Mouse (Mus musculus): Measurements from ENCODE around the gene Ppip5k2.

Ppip5k2 gene

GRCm38 (mm10) chr1:97753216-97753615 lies 17.0 kb downstream of the Ppip5k2 start:
- no peak for DNase-seq

DNA sequence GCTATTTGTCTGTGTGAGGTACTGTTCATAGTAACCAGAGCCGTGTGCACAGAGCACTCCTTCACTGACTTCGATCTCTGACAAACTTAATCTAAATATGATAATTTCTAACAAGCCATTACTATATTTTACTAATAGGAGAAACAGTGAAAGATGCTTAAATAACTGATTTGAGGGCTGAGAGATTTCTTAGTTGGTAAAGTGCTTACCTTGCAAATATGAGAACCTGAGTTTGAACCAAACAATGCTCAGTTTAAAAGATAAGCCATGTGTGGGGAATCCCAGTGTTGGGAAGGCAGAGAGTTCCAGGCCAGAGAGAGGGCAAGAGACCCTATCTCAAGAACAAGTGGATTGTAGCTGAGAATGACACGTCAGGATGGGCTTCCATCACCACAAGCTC lies 22.0 kb downstream of the Ppip5k2 start:
- no peak for DNase-seq

DNA sequence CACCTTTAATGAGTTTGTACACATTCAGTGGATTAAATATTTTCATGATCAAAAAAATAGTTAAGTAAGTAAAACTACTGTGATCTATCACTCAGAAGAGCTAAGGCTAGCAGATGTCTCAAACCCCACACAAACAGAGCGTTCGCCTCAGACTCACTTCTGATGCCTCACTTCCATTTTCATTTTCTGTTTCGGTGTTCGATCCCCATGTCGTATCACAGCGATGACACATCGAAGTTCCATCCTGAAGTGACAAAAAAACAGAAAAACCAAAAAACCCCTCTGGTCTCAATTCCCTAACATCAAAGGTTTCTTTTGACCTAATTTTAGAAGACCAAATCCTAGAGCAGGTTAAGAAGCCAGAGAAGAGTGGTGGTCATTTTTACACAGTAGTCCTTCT lies 23.9 kb downstream of the Ppip5k2 start:
- DNase-seq, result no peak

GRCm38 (mm10) chr1:97745712-97746111 lies 24.5 kb downstream of the Ppip5k2 start:
- no peak for DNase-seq

- DNase-seq, result no peak
Measured at GRCm38 (mm10) chr1:97743063-97743462, 27.1 kb downstream of the Ppip5k2 start.

DNA sequence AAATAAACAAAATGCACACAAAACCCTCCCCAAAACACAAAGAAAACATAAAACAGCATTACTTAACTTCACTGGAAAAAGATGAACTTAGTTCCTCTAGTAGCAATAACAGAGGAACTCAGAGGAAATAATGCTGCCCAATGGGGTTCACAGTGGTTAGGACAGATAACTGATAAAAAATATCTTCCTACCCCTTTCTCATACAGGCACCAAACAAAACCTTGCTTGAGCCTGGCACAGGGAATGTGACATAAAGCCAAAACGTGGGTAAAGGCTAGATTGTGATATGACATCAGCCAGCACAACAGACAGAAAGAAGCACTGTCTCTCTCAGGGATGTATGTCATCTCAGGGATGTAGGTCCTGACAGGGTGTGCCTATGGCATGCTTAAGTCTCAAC lies 40.9 kb downstream of the Ppip5k2 start:
- no peak for DNase-seq

GRCm38 (mm10) chr1:97726730-97727129 lies 43.5 kb downstream of the Ppip5k2 start:
- no peak for DNase-seq

DNA sequence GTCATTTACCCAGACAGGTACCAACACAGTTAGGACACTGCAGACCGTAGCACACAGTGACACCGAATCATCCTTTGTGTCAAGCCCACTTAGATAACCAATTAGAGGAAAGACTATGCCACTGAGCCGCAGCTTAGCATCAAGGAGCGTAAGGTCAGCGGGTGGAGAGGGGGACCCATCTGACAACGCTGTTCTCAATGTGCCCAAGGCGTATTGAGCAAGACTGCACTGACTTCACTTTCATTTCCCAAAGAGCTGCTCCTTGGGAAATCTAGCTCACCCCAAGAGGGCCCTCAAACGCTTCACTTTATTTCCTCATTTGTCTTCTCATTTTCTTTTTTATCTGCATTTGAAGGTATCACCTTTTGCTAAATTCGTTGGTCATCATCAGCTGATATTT lies 51.8 kb downstream of the Ppip5k2 start:
- DNase-seq, result no peak

- no peak for DNase-seq
Measured at GRCm38 (mm10) chr1:97714334-97714868, 55.8 kb downstream of the Ppip5k2 start.

GRCm38 (mm10) chr1:97710520-97710919 lies 59.7 kb downstream of the Ppip5k2 start:
- no peak for DNase-seq

GRCm38 (mm10) chr1:97705389-97705788 lies 64.8 kb downstream of the Ppip5k2 start:
- no peak for DNase-seq

GRCm38 (mm10) chr1:97704646-97705045 lies 65.6 kb downstream of the Ppip5k2 start:
- no peak for DNase-seq

- no peak for DNase-seq
Measured at GRCm38 (mm10) chr1:97698956-97699570, 71.1 kb downstream of the Ppip5k2 start.

DNA sequence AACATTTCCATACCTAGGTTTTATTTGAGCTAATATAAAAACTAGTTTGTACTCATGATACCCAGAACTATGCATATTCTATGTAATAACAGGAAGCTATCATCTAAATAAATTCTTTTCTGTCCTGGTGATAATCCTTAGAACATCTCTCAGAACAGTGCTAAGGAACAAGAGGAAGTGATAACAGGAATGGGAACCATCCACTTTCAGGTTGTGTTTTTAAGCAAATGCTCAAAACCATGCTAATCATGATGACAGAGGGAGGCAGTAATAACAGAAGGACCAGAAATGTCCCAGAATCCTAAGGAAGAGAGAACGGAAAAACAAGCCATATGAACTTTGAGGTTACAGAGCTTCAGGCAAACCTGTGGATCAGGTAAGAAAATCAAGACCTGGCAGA lies 72.9 kb downstream of the Ppip5k2 start:
- DNase-seq, result no peak

DNA sequence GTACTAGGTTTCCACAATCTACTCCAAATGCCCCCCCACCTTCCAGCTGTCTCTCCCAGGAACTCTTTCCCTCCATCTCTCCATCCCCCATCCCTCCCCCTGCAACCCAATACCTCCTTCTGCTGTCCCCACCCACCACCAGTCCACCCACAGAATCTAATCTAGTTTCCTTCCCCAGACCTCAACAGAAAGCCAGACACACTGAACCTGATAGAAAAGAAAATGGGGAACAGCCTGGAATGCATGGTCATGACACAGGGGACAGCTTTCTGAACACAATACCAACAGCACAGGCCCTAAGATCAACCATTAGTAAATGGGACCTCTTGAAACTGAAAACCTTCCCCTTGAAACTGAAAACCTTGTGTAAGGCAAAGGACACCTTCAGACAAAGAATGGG lies 76.4 kb downstream of the Ppip5k2 start:
- DNase-seq, result no peak

DNA sequence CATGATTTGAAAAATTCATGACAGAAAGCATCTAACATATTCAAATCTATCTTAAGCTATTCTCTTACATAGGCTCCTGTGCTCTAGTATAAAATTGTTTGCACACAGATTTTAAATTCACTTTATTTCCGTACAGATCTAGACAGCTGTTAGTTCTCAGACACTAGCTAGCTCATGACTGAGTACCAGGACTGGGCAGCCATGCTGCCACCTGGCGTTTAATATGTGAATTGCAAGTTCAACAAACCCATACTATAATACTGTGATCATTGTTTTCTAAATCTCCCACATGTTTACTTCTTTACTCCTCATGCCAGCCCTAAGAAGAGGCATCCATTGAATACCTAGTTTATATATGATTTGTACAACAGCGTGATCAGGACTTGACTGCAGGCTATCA lies 81.5 kb downstream of the Ppip5k2 start:
- no peak for DNase-seq

- DNase-seq, result no peak
Measured at GRCm38 (mm10) chr1:97676526-97677177, 93.6 kb downstream of the Ppip5k2 start.

GRCm38 (mm10) chr1:97676115-97676514 lies 94.1 kb downstream of the Ppip5k2 start:
- no peak for DNase-seq

- no peak for DNase-seq
Measured at GRCm38 (mm10) chr1:97672849-97673248, 97.4 kb downstream of the Ppip5k2 start.

DNA sequence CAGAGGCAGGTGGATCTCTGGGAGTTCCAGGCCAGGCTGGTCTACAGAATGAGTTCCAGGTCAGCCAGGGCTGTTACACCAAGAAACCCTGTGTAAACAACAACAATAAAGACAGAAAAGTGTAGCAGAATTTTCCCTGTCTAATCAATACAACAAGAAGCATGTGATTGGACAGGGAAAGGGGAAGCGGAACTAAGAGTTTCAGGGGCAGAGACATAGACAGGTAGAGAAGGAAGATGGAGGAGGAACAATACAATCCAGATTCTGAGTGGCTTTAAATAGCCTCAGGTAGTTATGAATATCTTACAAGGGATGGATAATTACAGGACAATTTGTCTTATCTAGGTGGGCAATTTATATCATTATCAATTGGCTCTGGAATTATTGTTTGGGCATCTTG lies 102.9 kb downstream of the Ppip5k2 start:
- DNase-seq, result no peak

- DNase-seq, result no peak
Measured at GRCm38 (mm10) chr1:97662324-97662723, 107.9 kb downstream of the Ppip5k2 start.

GRCm38 (mm10) chr1:97661406-97662241 lies 108.6 kb downstream of the Ppip5k2 start, which contains the start of gene D1Ertd622e:
TSS of gene D1Ertd622e (minus strand) at chr1:97662074.
- peak; percentile 89 for DNase-seq

DNA sequence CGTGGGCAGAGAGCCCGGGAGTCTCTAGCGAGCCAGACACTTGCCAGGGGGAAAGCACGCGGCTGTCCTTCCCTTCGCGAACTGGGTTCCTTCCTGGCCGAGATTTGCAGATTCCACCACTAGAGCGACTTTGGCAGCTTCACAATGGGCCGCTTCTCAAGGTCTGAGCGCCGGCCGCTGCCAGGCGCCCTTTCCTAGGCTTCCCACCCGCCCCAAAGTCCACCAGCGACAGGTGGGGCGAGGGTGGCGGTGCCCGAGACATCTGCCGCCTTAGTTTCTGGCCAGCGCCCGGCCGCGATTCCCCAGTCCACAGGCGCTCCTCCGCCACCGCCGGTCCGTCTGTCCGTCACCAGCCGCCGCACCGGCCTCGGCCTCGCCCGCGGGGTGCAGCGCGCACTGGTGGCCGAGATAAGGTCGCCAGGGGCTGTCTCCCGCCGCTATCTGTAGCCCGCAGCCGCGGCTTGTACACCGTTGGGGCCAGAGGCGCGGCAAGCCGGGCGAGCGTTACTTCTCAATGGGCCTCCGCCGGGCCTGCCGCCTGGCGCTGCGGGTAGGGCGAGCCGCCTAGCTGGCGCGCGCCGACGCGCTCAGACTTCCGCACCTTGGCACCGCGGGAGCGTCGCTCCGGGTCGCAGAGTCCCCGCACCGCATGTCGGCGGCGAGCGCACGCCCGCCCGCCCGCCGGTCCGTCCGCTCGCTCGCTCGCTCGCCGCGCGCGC lies 109.4 kb downstream of the Ppip5k2 start:
- DNase-seq, result peak; percentile 82
